ENCODE assay signal across 15 mouse cellular contexts in the genomic region with DNA sequence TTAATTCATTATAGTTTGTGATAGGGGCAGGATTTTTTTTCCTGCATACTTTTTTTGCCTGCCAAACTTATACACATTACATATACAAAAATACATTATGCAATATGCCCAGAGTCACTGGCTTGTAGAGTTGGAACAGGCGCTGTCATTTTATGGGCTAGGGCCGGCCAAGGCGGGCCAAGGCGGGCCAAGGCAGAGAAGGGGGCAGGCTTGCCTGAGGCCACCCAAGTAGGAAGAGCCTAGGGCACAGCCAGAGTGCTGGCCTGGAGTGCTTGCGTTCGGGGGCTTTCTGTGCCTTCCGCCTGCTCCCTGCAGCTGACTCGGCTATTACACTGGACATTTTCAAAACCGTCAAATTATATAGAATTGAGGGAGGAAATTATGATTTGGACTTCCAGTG. TPM values are rescaled to one million over a fixed set of nuclear protein-coding genes. Genes with fewer than 3 reads are reported as not detected.
DNase-seq lines count a peak whose midpoint lies in the region; ATAC-seq lines count a peak whose summit lies in the region.
"Had no signal": no experiment of that assay in that cellular context is flagged by ENCODE, and none has a peak within 500 bp of the region (broad histone marks: within the 10 kb centered on the region; RNA-seq: fewer than 3 reads in every experiment).

No protein-coding gene starts in this region.

- peaks cover 45% of the 10 kb centered on the region for H3K36me3 ChIP-seq in embryonic facial prominence, embryonic 13.5 days
- H3K36me3 ChIP-seq in embryonic facial prominence, embryonic 15.5 days: peaks cover 38% of the 10 kb centered on the region
- H3K36me3 ChIP-seq in neural tube, embryonic 14.5 days (ENCODE audit: control insufficient read depth, insufficient read depth, low read length): no peaks in the 10 kb centered on the region

- WGBS in embryonic facial prominence, embryonic 13.5 days: 65% methylated on average over 9 of the region's 9 CpGs
- WGBS in embryonic facial prominence, embryonic 15.5 days: 45% methylated on average over 9 of the region's 9 CpGs
- WGBS in neural tube, embryonic 14.5 days: 58% methylated on average over 9 of the region's 9 CpGs

- H3K27ac ChIP-seq in embryonic facial prominence, embryonic 13.5 days: peak overlapping the region; percentile 30; the same call in 1 of the 2 replicates
- peak overlapping the region; percentile 55; the same call in 1 of the 2 replicates for H3K27ac ChIP-seq in embryonic facial prominence, embryonic 15.5 days (replicated peaks)
- peak overlapping the region; percentile 29; the same call in 1 of the 2 replicates for H3K27ac ChIP-seq in neural tube, embryonic 14.5 days (ENCODE audit: low read depth, low read length)
- H3K27ac ChIP-seq: kidney, postnatal 0 days; neural tube, embryonic 12.5 days had no signal

- H3K9ac ChIP-seq in embryonic facial prominence, embryonic 13.5 days: no peak overlapping the region
- peak overlapping the region; percentile 15; the same call in 1 of the 2 replicates for H3K9ac ChIP-seq in embryonic facial prominence, embryonic 15.5 days
- no peak overlapping the region for H3K9ac ChIP-seq in neural tube, embryonic 14.5 days (replicated peaks; ENCODE audit: low read depth, low read length)
- H3K9ac ChIP-seq: forebrain, embryonic 13.5 days; neural tube, embryonic 12.5 days had no signal

- no peak overlapping the region for H3K4me3 ChIP-seq in embryonic facial prominence, embryonic 13.5 days
- H3K4me3 ChIP-seq in embryonic facial prominence, embryonic 15.5 days (replicated peaks): no peak overlapping the region
- no peak overlapping the region for H3K4me3 ChIP-seq in neural tube, embryonic 14.5 days (ENCODE audit: low read depth, low read length)
- H3K4me3 ChIP-seq: forebrain, embryonic 13.5 days; neural tube, embryonic 12.5 days had no signal

- ATAC-seq in embryonic facial prominence, embryonic 13.5 days (ENCODE audit: insufficient number of reproducible peaks, insufficient read depth, low FRiP score, low TSS enrichment, low read depth): no peak; the same call in 1 of the 2 replicates
- peak; percentile 70; the same call in 1 of the 2 replicates for ATAC-seq in embryonic facial prominence, embryonic 15.5 days (ENCODE audit: insufficient number of reproducible peaks, low FRiP score, low TSS enrichment, low read depth)
- ATAC-seq in neural tube, embryonic 14.5 days (ENCODE audit: low read depth): no peak
- ATAC-seq: forebrain, embryonic 13.5 days; inflammation-experienced regulatory T-cells, adult 6 months had no signal

- H3K4me2 ChIP-seq in embryonic facial prominence, embryonic 13.5 days: peak overlapping the region; percentile 10; the same call in 1 of the 2 replicates
- 0 out of 2 replicates have a peak overlapping the region, but pooled peaks have one; percentile 3 for H3K4me2 ChIP-seq in embryonic facial prominence, embryonic 15.5 days (replicated peaks)
- H3K4me2 ChIP-seq in neural tube, embryonic 14.5 days (ENCODE audit: low read depth, low read length): no peak overlapping the region
- H3K4me2 ChIP-seq: forebrain, embryonic 13.5 days; neural tube, embryonic 12.5 days had no signal

- intact Hi-C loops in left cerebral cortex, postnatal 4 days (cut with DNase I): no loop called here
- intact Hi-C loops in left cerebral cortex, postnatal 10 days (cut with DNase I): no loop called here

- no peaks in the 10 kb centered on the region; the same call in 1 of the 2 replicates for H3K27me3 ChIP-seq in embryonic facial prominence, embryonic 13.5 days
- H3K27me3 ChIP-seq in embryonic facial prominence, embryonic 15.5 days: no peaks in the 10 kb centered on the region
- no peaks in the 10 kb centered on the region for H3K27me3 ChIP-seq in neural tube, embryonic 14.5 days (ENCODE audit: control insufficient read depth, insufficient read depth, low read length)
- H3K27me3 ChIP-seq: forebrain, embryonic 13.5 days; neural tube, embryonic 12.5 days had no signal

- peaks cover 33% of the 10 kb centered on the region for H3K4me1 ChIP-seq in embryonic facial prominence, embryonic 13.5 days
- H3K4me1 ChIP-seq in embryonic facial prominence, embryonic 15.5 days: peaks cover 19% of the 10 kb centered on the region
- H3K4me1 ChIP-seq in neural tube, embryonic 14.5 days (ENCODE audit: control insufficient read depth, insufficient read depth, low read length): peaks cover 27% of the 10 kb centered on the region

- DNase-seq in left cerebral cortex, postnatal 4 days: peak; percentile 55
- DNase-seq in left cerebral cortex, postnatal 10 days (ENCODE audit: extremely low spot score in 1 of 2, low spot score in 2 of 2): no peak
- no peak for DNase-seq in adipocyte (ENCODE audit: low spot score)
- no peak for DNase-seq in adrenal gland, adult 8-10 months
- DNase-seq: cerebellum, adult 9-10 months; gastrocnemius, postnatal 36 days; lung, adult 18-20 months; thymus, adult 18-20 months had no signal

- H3K9me3 ChIP-seq in embryonic facial prominence, embryonic 13.5 days: no peaks in the 10 kb centered on the region
- no peaks in the 10 kb centered on the region for H3K9me3 ChIP-seq in embryonic facial prominence, embryonic 15.5 days (replicated peaks)
- no peaks in the 10 kb centered on the region for H3K9me3 ChIP-seq in neural tube, embryonic 14.5 days (ENCODE audit: control insufficient read depth, low read length)
- H3K9me3 ChIP-seq: forebrain, embryonic 13.5 days; neural tube, embryonic 12.5 days had no signal

RNA-seq across cellular contexts. Expression of gene H2afy, which starts 34.0 kb away (rescaled TPM):
- 100 to 1,000 TPM; 114 to 116 TPM for total RNA-seq in left cerebral cortex, postnatal 4 days (2021)
- 10 to 100 TPM; 86.3 to 92.1 TPM for total RNA-seq in left cerebral cortex, postnatal 10 days (2021)
- 338 and 383 TPM in 2 replicates for polyA plus RNA-seq in embryonic facial prominence, embryonic 13.5 days (2015; fragmentation: Nextera tagmentation; extraction: Ambion mirVana)
- 275 and 292 TPM in 2 replicates for polyA plus RNA-seq in embryonic facial prominence, embryonic 15.5 days (2015; fragmentation: Nextera tagmentation; extraction: Ambion mirVana)
- 273 and 328 TPM in 2 replicates for polyA plus RNA-seq in neural tube, embryonic 14.5 days (2014; fragmentation: Nextera tagmentation; extraction: Ambion mirVana)
- total RNA-seq in adrenal gland, adult 8-10 months (2022): 100 to 1,000 TPM; 130 to 162 (median 139) TPM
